Mouse (Mus musculus): ENCODE results near the gene Clybl.

Gene Clybl

GRCm38 (mm10) chr14:122384447-122385237, 203.1 kb downstream of the Clybl start:
- no peak for DNase-seq (ENCODE audit: low read depth, low spot score)

- no peak for DNase-seq (ENCODE audit: low read depth, low spot score)
These were observed 203.7 kb downstream of the Clybl start for GRCm38 (mm10) chr14:122385238-122385534.

- no peak for DNase-seq (ENCODE audit: low read depth, low spot score)
These were observed 204.3 kb downstream of the Clybl start for GRCm38 (mm10) chr14:122385758-122386157.

GRCm38 (mm10) chr14:122386281-122387130, 205.0 kb downstream of the Clybl start:
- DNase-seq (ENCODE audit: low read depth, low spot score) = no peak

GRCm38 (mm10) chr14:122387781-122388180, 206.3 kb downstream of the Clybl start:
- no peak for DNase-seq (ENCODE audit: low read depth, low spot score)

- DNase-seq (ENCODE audit: low read depth, low spot score) = no peak
These were observed 207.0 kb downstream of the Clybl start for GRCm38 (mm10) chr14:122388431-122389031.

GRCm38 (mm10) chr14:122389684-122390370, 208.3 kb downstream of the Clybl start:
- no peak for DNase-seq (ENCODE audit: low read depth, low spot score)

- DNase-seq (ENCODE audit: low read depth, low spot score) = no peak
These were observed 209.4 kb downstream of the Clybl start for GRCm38 (mm10) chr14:122390935-122391334.

- DNase-seq (ENCODE audit: low read depth, low spot score) = no peak
These were observed 211.6 kb downstream of the Clybl start for GRCm38 (mm10) chr14:122393119-122393518.

- no peak for DNase-seq (ENCODE audit: low read depth, low spot score)
These were observed 217.2 kb downstream of the Clybl start for GRCm38 (mm10) chr14:122398676-122399075.

GRCm38 (mm10) chr14:122399906-122400305, 218.4 kb downstream of the Clybl start:
- DNase-seq (ENCODE audit: low read depth, low spot score) = no peak

GRCm38 (mm10) chr14:122401886-122402285, 220.4 kb downstream of the Clybl start:
- no peak for DNase-seq (ENCODE audit: low read depth, low spot score)

GRCm38 (mm10) chr14:122402716-122403258, 221.3 kb downstream of the Clybl start:
- DNase-seq (ENCODE audit: low read depth, low spot score) = no peak

GRCm38 (mm10) chr14:122403422-122403940, 222.0 kb downstream of the Clybl start:
- no peak for DNase-seq (ENCODE audit: low read depth, low spot score)

GRCm38 (mm10) chr14:122404596-122405154, 223.2 kb downstream of the Clybl start:
- no peak for DNase-seq (ENCODE audit: low read depth, low spot score)

- DNase-seq (ENCODE audit: low read depth, low spot score) = no peak
These were observed 223.7 kb downstream of the Clybl start for GRCm38 (mm10) chr14:122405236-122405635.

GRCm38 (mm10) chr14:122405897-122406540, 224.5 kb downstream of the Clybl start:
- no peak for DNase-seq (ENCODE audit: low read depth, low spot score)

- DNase-seq (ENCODE audit: low read depth, low spot score) = no peak
These were observed 225.2 kb downstream of the Clybl start for GRCm38 (mm10) chr14:122406541-122407219.

GRCm38 (mm10) chr14:122412841-122413541, 231.5 kb downstream of the Clybl start:
- DNase-seq (ENCODE audit: low read depth, low spot score) = no peak
